Mouse (Mus musculus): ENCODE results near the gene Rapgef4. TPM values are rescaled to one million over a fixed set of nuclear protein-coding genes. Genes with fewer than 3 reads are reported as not detected.
"Not testable (repeated sequence)": the region's sequence is repeated elsewhere in the genome, so short reads cannot be mapped to it uniquely, and the experiment has no call there.

The Rapgef4 gene
- polyA plus RNA-seq, 1 experiment, result 1.5 TPM

DNA sequence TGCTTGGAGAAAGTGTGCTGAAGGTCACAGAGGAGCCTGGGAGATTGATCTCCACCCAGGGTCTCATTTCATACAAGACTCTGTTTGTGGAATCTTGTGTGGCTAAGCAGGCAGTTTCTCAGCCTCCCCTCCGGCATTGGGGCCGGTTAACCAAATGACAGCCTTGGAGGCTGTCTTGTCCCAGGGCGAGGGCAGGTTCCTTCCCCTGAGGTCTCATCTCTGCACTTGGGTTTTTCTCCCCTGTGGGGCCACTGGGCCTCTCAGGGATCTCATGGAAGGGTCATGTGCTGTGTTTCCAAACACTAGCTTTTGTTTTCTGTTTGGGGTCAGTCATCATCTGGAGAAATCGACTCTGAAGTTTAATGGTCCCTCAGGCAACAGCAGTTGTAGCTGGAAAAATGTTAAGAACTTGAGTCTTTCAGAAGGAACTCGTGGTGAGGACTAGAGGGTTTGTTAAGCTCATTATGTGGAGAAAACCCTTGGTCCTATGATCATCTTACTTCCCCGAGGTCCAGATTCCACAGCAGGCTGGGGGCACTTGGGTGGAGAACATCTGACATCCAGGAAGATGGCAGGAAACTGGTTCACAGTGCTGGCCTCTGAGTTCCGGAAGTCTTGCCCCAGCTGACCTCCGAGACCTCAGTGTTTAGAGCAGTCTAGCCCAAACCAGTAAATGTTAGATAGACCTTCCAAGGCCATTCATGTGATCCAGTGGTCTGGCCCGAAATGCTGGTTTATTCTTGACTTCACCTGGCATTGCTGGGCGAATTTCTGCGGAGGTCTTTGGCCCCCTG is 75.2 kb downstream of the Rapgef4 start:
- H3K4me1 ChIP-seq (ENCODE audit: control insufficient read depth, insufficient read depth, insufficient read length, low read length), result peaks cover 6% of the 10 kb centered on the region; the same call in 1 of the 2 replicates
- peak overlapping the region; percentile 90 for H3K27ac ChIP-seq (replicated peaks; ENCODE audit: low read depth, low read length)
- H3K4me3 ChIP-seq (ENCODE audit: insufficient read depth, low read depth, low read length), result peak overlapping the region; percentile 34

DNA sequence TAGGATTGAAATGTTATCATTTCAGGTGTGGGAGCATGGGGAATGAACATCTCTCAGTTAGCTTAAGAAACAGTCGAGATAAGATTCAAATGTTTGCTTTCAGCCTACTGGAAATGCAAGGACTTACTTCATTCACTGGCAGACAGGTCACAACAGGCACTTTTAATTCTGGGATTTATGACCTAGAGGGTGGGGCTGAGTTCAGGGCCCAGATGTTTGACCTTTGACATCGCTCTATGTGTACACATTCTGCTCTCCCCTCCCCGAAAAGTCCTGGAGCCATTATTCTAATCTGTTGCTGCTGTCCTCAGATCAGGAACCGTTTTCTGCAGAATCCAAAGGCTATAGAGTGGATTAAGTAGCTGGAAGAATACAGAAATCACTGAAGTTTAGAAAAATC is 81.9 kb downstream of the Rapgef4 start:
- Histone ChIP-seq H3K27ac (replicated peaks; ENCODE audit: low read depth, low read length) (no peak overlapping the region), H3K4me1 (ENCODE audit: control insufficient read depth, insufficient read depth, insufficient read length, low read length) (no peaks in the 10 kb centered on the region), H3K4me3 (ENCODE audit: insufficient read depth, low read depth, low read length) (no peak overlapping the region)

DNA sequence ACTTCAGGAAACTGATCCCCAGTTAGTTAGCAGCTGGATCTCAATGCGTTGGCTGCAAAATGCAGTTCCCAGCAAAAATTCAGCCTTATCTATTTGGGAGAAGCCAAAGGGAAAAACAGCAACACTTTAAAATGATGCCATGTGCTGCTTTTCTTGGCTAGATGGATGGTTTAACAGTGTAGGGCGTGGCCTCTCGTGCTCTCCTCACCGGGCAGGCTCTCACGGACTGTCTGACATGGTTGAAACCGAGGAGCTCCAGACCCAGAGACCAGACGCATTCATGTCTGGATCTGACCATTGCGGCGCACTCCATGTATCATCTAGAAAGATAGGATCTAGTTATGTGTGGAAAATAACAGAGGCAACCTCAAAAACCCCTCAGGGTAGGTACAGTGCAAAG is 87.5 kb downstream of the Rapgef4 start:
- peaks cover 8% of the 10 kb centered on the region for H3K4me1 ChIP-seq (ENCODE audit: control insufficient read depth, insufficient read depth, insufficient read length, low read length)
- H3K27ac ChIP-seq (replicated peaks; ENCODE audit: low read depth, low read length), result no peak overlapping the region
- no peak overlapping the region for H3K4me3 ChIP-seq (ENCODE audit: insufficient read depth, low read depth, low read length)

DNA sequence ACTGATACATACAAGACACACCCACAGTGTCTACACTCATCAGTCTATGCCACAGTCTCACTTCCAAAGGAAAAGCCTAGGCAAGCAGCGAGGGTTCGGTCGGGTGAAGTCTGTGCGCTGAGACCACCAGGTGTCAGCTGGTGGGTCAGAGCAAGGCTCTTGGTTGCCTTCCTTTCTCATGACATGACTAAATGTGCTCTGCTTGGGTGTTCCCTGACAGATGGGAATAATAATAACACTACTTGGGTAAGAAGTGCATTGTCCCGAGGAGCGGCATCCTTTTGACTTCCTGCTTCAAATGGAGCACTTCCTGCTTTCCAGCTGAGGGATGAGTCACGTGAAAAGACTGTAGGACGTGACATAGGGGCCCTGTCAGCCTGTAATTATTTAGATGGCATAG is 89.0 kb downstream of the Rapgef4 start:
- H3K4me3 ChIP-seq (ENCODE audit: insufficient read depth, low read depth, low read length), result peak overlapping the region; percentile 32
- peaks cover 8% of the 10 kb centered on the region for H3K4me1 ChIP-seq (ENCODE audit: control insufficient read depth, insufficient read depth, insufficient read length, low read length)
- peak overlapping the region; percentile 92 for H3K27ac ChIP-seq (replicated peaks; ENCODE audit: low read depth, low read length)

DNA sequence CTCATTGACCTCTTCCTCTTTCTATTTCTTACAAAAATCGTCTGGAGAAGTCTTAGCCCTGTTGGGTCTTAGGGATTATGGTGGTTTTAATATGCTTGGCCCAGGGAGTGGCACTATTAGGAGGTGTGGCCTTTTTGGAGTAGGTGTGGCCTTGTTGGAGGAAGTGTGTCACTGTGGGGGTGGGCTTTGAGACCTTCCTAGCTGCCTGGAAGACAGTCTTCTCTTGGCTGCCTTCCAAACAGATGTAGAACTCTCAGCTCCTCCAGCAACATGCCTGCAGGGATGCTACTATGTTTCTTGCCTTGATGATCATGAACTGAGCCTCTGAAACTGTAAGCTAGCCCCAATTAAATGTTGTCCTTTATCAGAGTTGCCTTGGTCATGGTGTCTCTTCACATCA is 92.1 kb downstream of the Rapgef4 start:
- not testable (repeated sequence) for H3K27ac ChIP-seq (replicated peaks; ENCODE audit: low read depth, low read length); H3K4me3 ChIP-seq (ENCODE audit: insufficient read depth, low read depth, low read length); H3K4me1 ChIP-seq (ENCODE audit: control insufficient read depth, insufficient read depth, insufficient read length, low read length)

DNA sequence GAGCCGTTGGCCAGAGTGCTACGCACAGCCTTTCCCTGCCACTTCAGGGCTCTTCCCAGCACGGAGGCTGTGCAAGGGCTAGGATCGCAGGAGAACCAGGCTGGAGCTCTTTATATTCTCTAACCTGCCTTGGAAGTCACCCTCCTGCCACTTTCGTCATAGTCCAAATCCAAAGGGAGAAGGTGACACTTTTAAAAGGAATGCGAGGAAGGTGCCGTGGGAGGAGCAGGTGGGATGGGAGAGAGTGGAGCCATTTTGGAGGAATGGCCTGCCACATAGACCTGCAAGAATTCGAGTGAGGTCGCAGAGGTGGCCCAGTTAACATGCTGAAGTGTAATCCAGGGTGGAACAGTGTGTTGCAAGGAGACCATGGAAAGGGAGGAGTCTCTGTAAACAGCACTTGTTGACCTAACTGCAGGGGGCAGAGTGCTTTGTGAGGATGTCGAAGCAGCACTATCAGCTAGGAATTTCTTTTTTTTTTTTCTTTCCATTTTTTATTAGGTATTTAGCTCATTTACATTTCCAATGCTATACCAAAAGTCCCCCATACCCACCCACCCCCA is 94.0 kb downstream of the Rapgef4 start:
- H3K4me1 ChIP-seq (ENCODE audit: control insufficient read depth, insufficient read depth, insufficient read length, low read length), result no peaks in the 10 kb centered on the region; the same call in 1 of the 2 replicates
- H3K27ac ChIP-seq (replicated peaks; ENCODE audit: low read depth, low read length), result no peak overlapping the region
- H3K4me3 ChIP-seq (ENCODE audit: insufficient read depth, low read depth, low read length), result no peak overlapping the region

DNA sequence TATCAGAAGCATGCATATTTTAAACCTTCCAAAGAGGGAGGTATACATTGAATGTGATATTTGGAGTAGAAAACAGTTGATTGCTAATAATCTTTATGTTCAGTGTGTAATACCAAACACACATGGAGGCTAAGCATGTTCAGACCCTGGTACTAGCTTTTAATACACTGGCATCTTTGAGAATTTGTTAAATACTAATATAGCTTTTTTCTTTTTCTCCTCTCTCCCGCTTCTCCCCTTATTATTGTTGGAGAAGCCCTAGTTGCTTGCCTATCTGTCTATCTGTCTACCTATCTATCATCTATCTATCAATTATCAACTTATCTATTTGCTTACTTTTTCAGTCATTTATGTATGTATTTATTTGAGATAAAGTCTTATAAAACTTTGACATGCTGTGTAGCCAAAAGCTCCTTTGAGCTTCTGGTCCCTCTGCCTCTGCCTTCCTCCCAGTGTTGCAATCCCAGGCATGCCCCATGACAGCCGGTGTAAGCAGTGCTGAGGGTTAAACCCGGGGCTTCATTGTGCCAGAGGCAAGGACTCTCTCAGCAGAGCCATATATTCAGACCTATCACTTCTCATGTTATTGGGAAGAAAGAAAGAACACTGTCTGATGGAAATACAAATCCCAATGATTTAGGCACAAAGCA is 96.6 kb downstream of the Rapgef4 start:
- no peaks in the 10 kb centered on the region; the same call in 1 of the 2 replicates for H3K4me1 ChIP-seq (ENCODE audit: control insufficient read depth, insufficient read depth, insufficient read length, low read length)
- H3K27ac ChIP-seq (replicated peaks; ENCODE audit: low read depth, low read length), result no peak overlapping the region

DNA sequence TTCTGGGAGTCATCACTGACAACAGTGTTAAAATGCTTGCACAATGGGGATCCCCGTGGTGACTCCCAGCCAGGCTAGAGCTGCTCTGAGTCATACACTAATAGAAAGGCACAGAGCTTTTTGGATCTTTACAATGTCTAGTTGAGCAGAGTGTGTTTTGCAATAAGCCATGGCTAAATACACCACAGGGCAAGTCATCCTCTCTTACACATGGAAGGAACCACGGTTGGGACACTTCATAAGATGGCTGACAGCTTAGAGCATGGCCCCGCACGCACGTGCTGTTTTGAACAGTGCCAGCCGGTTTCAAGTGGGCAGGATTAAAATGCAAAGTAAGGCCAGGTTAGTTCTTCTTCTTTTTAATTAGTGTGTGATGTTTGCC is 97.1 kb downstream of the Rapgef4 start:
- Histone ChIP-seq H3K4me3 (ENCODE audit: insufficient read depth, low read depth, low read length) (no peak overlapping the region), H3K27ac (replicated peaks; ENCODE audit: low read depth, low read length) (no peak overlapping the region), H3K4me1 (ENCODE audit: control insufficient read depth, insufficient read depth, insufficient read length, low read length) (no peaks in the 10 kb centered on the region; the same call in 1 of the 2 replicates)

More for the DNA sequence above, 96.6 kb downstream of the Rapgef4 start:
- no peak overlapping the region for H3K4me3 ChIP-seq (ENCODE audit: insufficient read depth, low read depth, low read length)

DNA sequence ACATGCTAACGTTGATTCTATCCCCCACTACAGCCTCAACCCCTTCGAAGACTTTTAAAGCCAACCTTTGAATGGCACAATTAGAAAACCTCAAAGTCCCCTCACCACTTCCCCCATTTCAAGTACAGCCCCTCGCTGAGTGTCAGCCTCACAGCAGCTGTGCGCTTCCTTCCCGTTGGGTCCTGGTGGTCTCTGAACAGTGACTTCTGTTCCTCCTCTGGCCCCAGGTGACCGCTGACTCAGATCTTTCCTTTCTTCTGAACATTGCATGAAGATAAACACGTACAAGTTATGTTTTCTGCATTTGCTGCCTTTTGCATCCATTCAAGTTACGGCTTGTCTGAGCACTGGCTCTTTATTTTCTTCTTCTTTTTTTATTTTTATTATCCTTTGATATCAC is 98.1 kb downstream of the Rapgef4 start:
- H3K4me1 ChIP-seq (ENCODE audit: control insufficient read depth, insufficient read depth, insufficient read length, low read length), result no peaks in the 10 kb centered on the region; the same call in 1 of the 2 replicates
- H3K27ac ChIP-seq (replicated peaks; ENCODE audit: low read depth, low read length), result no peak overlapping the region
- no peak overlapping the region for H3K4me3 ChIP-seq (ENCODE audit: insufficient read depth, low read depth, low read length)

DNA sequence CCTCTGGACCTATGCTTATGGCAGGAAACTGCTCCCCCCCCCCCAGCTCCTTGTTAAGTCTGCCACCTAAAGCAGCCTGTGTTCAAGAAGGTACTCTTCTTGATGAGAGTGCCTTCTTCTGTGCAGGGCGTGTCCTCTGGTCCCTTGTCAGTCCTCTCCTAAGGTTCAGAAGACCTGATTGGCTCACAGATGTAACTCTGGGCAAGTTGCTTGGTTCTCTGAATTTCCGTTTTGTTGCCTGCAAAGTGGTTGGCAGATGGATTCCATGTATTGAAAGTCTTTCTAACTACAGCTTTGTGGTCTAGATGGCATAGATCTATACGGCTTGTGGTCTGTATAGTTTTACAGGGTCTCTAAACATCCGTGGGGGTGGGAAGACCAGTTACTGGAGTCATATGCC is 101.8 kb downstream of the Rapgef4 start:
- Histone ChIP-seq H3K4me3 (ENCODE audit: insufficient read depth, low read depth, low read length) (no peak overlapping the region), H3K27ac (replicated peaks; ENCODE audit: low read depth, low read length) (no peak overlapping the region), H3K4me1 (ENCODE audit: control insufficient read depth, insufficient read depth, insufficient read length, low read length) (no peaks in the 10 kb centered on the region; the same call in 1 of the 2 replicates)

DNA sequence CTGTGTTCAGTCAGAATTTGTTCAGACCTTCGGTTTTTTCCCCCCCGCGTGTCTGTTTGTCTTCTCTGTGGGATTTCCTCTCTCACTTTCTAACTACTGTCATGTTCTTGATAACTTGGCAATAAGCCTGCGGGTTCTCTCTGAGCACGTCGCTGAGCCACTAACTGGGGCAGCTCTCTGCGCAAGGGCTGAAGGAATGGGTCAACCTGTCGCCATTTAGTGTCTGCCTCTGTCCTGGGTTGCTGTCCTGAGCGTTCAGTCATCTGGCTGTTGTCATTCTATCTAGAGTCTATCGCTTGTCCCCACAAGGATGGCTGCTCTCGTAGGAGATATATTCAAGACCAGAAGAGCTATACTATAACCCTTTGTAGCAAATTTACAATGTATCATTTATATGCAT is 107.8 kb downstream of the Rapgef4 start:
- 0 out of 2 replicates have a peak, but pooled peaks cover under 1% of the 10 kb centered on the region for H3K4me1 ChIP-seq (ENCODE audit: control insufficient read depth, insufficient read depth, insufficient read length, low read length)
- no peak overlapping the region for H3K27ac ChIP-seq (replicated peaks; ENCODE audit: low read depth, low read length)
- H3K4me3 ChIP-seq (ENCODE audit: insufficient read depth, low read depth, low read length), result no peak overlapping the region

DNA sequence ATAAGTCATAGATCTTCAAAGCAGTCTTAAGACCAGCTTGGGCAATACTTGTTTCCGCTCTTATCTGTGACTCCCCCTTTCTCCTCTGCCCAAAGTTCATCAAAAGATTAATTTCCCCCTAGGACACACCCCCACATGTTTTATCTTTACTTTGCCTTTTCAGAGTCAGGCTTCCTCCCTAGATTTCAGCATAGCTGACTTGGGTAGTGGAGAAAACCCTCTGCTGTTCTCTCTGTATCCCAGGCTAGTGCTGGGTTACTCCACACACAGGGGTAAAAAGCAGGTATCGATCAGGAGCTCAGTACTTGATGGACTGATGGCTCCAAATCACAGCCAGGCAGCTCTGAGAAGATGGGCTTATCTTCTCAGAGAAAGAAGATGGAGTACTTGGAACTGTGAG is 109.0 kb downstream of the Rapgef4 start:
- no peak overlapping the region for H3K4me3 ChIP-seq (ENCODE audit: insufficient read depth, low read depth, low read length)
- peaks cover 8% of the 10 kb centered on the region for H3K4me1 ChIP-seq (ENCODE audit: control insufficient read depth, insufficient read depth, insufficient read length, low read length)
- H3K27ac ChIP-seq (replicated peaks; ENCODE audit: low read depth, low read length), result no peak overlapping the region

DNA sequence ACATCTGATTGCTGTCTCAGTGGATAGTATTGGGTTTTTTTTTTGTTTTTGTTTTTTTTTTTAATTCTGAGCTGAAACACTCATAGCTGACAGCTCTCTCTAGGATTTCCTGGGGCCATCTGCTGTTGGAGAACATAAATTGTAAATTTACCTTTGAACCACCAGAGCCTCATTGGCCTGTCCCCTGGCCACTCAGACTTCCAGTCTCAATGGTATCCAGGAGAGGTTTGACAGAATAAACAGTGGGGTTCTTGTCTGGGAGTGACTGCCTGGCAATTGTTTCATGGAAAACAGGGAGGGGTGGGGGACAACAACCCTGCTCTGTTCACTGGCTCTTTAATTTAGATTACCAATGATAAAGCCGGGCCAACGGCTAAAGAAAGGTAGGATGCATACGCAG is 111.0 kb downstream of the Rapgef4 start:
- Histone ChIP-seq H3K4me1 (ENCODE audit: control insufficient read depth, insufficient read depth, insufficient read length, low read length) (peaks cover 12% of the 10 kb centered on the region), H3K4me3 (ENCODE audit: insufficient read depth, low read depth, low read length) (no peak overlapping the region), H3K27ac (replicated peaks; ENCODE audit: low read depth, low read length) (no peak overlapping the region)

DNA sequence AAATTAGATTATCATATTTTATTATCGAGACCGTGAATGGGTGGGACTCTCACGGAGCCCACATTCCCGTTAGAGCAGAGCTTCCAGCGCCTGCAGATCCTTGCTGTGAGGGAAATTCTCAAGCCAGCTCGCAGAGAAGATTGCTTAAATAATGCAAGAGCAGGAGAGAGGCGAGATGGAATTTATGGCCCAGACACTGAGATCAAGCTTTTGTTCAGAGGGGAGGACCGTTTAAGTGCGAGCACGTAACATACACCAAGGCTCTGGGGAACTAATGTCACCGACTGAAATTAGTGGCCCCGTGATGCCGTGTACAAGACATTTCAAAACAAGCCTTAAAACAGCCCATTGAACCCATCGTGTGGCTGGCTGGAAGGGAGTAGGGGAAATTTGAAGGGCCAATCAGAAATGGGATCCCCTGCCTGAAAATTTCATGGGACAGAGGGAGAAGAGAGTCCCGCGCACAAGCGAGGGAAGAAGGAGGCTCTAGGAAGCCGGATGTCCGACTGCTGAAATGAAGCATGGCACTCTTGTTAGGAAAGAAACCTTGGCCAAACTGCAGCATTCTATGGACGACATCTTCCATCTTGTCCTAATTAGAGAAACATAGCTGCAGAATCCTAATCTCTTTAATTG is 112.5 kb downstream of the Rapgef4 start:
- Histone ChIP-seq H3K4me3 (ENCODE audit: insufficient read depth, low read depth, low read length) (no peak overlapping the region), H3K4me1 (ENCODE audit: control insufficient read depth, insufficient read depth, insufficient read length, low read length) (peaks cover 12% of the 10 kb centered on the region), H3K27ac (replicated peaks; ENCODE audit: low read depth, low read length) (no peak overlapping the region)

DNA sequence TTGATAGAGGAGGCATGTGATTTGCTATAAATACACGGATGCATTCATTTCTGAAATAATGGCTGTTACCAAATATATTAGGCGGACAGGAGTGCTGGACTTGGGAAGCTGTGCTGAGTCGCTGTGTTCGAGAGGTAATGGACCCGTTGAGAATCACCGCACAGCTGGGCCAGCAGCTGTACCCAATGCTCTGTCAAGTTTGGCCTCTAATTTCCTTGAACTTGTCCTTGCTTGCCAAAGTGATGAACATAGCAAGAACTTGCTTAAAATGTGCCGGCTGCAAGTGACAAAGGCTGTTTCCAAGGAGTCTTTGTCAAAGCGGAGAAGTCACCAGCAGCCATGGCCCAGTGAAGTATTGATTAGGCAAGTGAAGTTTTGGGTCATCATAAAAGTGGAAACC is 113.0 kb downstream of the Rapgef4 start:
- Histone ChIP-seq H3K4me1 (ENCODE audit: control insufficient read depth, insufficient read depth, insufficient read length, low read length) (peaks cover 12% of the 10 kb centered on the region), H3K4me3 (ENCODE audit: insufficient read depth, low read depth, low read length) (no peak overlapping the region), H3K27ac (replicated peaks; ENCODE audit: low read depth, low read length) (peak overlapping the region; percentile 38; the same call in 1 of the 2 replicates)

Data from brown adipose tissue, adult 24 weeks (tissue).